In the genomic region with DNA sequence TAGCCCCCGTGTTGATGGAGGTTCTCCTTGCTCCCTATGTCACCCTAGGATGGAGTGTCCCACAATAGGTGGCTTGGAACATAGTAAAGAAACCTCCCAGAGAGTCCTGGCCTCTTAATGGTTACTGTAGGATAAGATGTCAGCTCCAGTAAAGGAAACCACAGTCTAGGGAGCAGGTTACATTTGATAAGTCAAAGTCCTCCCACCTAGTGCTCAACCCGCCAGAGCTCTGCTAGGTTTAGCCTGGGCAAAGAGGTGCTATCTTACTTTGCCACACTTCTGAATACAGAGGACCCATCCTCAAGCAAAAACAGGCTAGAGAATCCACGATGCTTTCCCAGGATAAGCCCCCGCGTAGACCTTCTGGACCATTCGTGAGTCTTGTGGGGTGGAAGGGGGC, we compare ENCODE assay signal across 14 mouse cellular contexts. TPM values are rescaled to one million over a fixed set of nuclear protein-coding genes. Genes with fewer than 3 reads are reported as not detected.
DNase-seq lines count a peak whose midpoint lies in the region; ATAC-seq and TF ChIP-seq lines count a peak whose summit lies in the region.
"Had no signal": no experiment of that assay in that cellular context is flagged by ENCODE, and none has a peak within 500 bp of the region (broad histone marks: within the 10 kb centered on the region; RNA-seq: fewer than 3 reads in every experiment).

No protein-coding gene starts in this region.

- TF ChIP-seq CTCF in heart, postnatal 0 days (IDR thresholded peaks at IDR 0.05; ENCODE audit: low read depth), result no peak
- no peak for TF ChIP-seq CTCF in E14TG2a.4 (conservative IDR thresholded peaks at IDR 0.05; ENCODE audit: low read length)

- peaks cover 8% of the 10 kb centered on the region; the same call in 1 of the 2 replicates for H3K4me1 ChIP-seq in heart, postnatal 0 days (ENCODE audit: control insufficient read depth, insufficient read depth)
- H3K4me1 ChIP-seq in E14TG2a.4 (replicated peaks; ENCODE audit: low read depth, low read length), result peaks cover 80% of the 10 kb centered on the region
- peaks cover 62% of the 10 kb centered on the region for H3K4me1 ChIP-seq in embryonic facial prominence, embryonic 13.5 days
- peaks cover 85% of the 10 kb centered on the region for H3K4me1 ChIP-seq in liver, embryonic 12.5 days

- no peaks in the 10 kb centered on the region for H3K9me3 ChIP-seq in heart, postnatal 0 days (replicated peaks; ENCODE audit: control insufficient read depth, low read length)
- H3K9me3 ChIP-seq in E14TG2a.4 (ENCODE audit: low read length), result no peaks in the 10 kb centered on the region
- H3K9me3 ChIP-seq in embryonic facial prominence, embryonic 13.5 days, result no peaks in the 10 kb centered on the region
- H3K9me3 ChIP-seq in liver, embryonic 12.5 days (replicated peaks), result no peaks in the 10 kb centered on the region

- H3K36me3 ChIP-seq in heart, postnatal 0 days (replicated peaks; ENCODE audit: control insufficient read depth, insufficient read depth, low read length), result no peaks in the 10 kb centered on the region
- peaks cover under 1% of the 10 kb centered on the region; the same call in 1 of the 2 replicates for H3K36me3 ChIP-seq in E14TG2a.4 (ENCODE audit: insufficient read depth, low read length)
- no peaks in the 10 kb centered on the region for H3K36me3 ChIP-seq in embryonic facial prominence, embryonic 13.5 days
- no peaks in the 10 kb centered on the region for H3K36me3 ChIP-seq in liver, embryonic 12.5 days

- DNase-seq in heart, postnatal 0 days (ENCODE audit: low spot score), result no peak
- no peak for DNase-seq in heart, postnatal 4 days
- no peak for DNase-seq in B cell, adult 2 months
- no peak for DNase-seq in cerebellum, adult 18-20 months
- no peak for DNase-seq in spleen, postnatal 36 days (ENCODE audit: low spot score in 2 of 2)
- DNase-seq: adrenal gland, adult 8-10 months; cerebellum, postnatal 25 days; kidney, postnatal 36 days had no signal

- H3K27ac ChIP-seq in heart, postnatal 0 days (ENCODE audit: low read depth), result no peak overlapping the region
- 0 out of 2 replicates have a peak overlapping the region, but pooled peaks have one; percentile 14 for H3K27ac ChIP-seq in embryonic facial prominence, embryonic 13.5 days
- H3K27ac ChIP-seq in liver, embryonic 12.5 days, result peak overlapping the region; percentile 87

- 0 out of 2 replicates have a peak overlapping the region, but pooled peaks have one; percentile 58 for H3K4me3 ChIP-seq in heart, postnatal 0 days (ENCODE audit: low read depth, low read length)
- H3K4me3 ChIP-seq in E14TG2a.4 (replicated peaks; ENCODE audit: low read length), result peak overlapping the region; percentile 77; the same call in 1 of the 2 replicates
- 0 out of 2 replicates have a peak overlapping the region, but pooled peaks have one; percentile 56 for H3K4me3 ChIP-seq in embryonic facial prominence, embryonic 13.5 days
- H3K4me3 ChIP-seq in liver, embryonic 12.5 days, result peak overlapping the region; percentile 65; the same call in 1 of the 2 replicates

- no peak overlapping the region for H3K9ac ChIP-seq in heart, postnatal 0 days (replicated peaks; ENCODE audit: low read depth, low read length)
- H3K9ac ChIP-seq in embryonic facial prominence, embryonic 13.5 days, result peak overlapping the region; percentile 77; the same call in 1 of the 2 replicates
- H3K9ac ChIP-seq in liver, embryonic 12.5 days, result peak overlapping the region; percentile 73

- no peak for TF ChIP-seq EP300 in heart, postnatal 0 days (IDR thresholded peaks at IDR 0.05; ENCODE audit: low read depth)

- ATAC-seq in heart, postnatal 0 days (ENCODE audit: insufficient read depth, low read depth), result no peak
- no peak for ATAC-seq in embryonic facial prominence, embryonic 13.5 days (ENCODE audit: insufficient number of reproducible peaks, insufficient read depth, low FRiP score, low TSS enrichment, low read depth)
- peak; percentile 72 for ATAC-seq in liver, embryonic 12.5 days

- H3K4me2 ChIP-seq in heart, postnatal 0 days (ENCODE audit: low read depth, low read length), result peak overlapping the region; percentile 81; the same call in 1 of the 2 replicates
- peak overlapping the region; percentile 88 for H3K4me2 ChIP-seq in embryonic facial prominence, embryonic 13.5 days
- H3K4me2 ChIP-seq in liver, embryonic 12.5 days, result peak overlapping the region; percentile 96

- WGBS in heart, postnatal 0 days, result 82% methylated on average over 6 of the region's 6 CpGs
- 87% methylated on average over 6 of the region's 6 CpGs for WGBS in embryonic facial prominence, embryonic 13.5 days
- 28% methylated on average over 6 of the region's 6 CpGs for WGBS in liver, embryonic 12.5 days (ENCODE audit: insufficient replicate concordance)

- no peaks in the 10 kb centered on the region for H3K27me3 ChIP-seq in heart, postnatal 0 days (ENCODE audit: control insufficient read depth, insufficient read depth, low read length)
- peaks cover 40% of the 10 kb centered on the region for H3K27me3 ChIP-seq in E14TG2a.4 (ENCODE audit: insufficient read depth, low read length)
- no peaks in the 10 kb centered on the region for H3K27me3 ChIP-seq in embryonic facial prominence, embryonic 13.5 days
- H3K27me3 ChIP-seq in liver, embryonic 12.5 days (replicated peaks), result no peaks in the 10 kb centered on the region

RNA-seq across cellular contexts. Expression of gene Tmem95, which starts 1.1 kb away (rescaled TPM):
- not detected in 2 replicates for total RNA-seq in heart, postnatal 0 days (2014; rRNA removed; ENCODE audit: low replicate concordance)
- polyA plus RNA-seq in heart, postnatal 0 days (2015; fragmentation: Nextera tagmentation; extraction: Ambion mirVana), result not detected in 2 replicates
- total RNA-seq in heart, postnatal 4 days (2021), result not detected
- polyA plus RNA-seq in embryonic facial prominence, embryonic 13.5 days (2015; fragmentation: Nextera tagmentation; extraction: Ambion mirVana), result not detected in 2 replicates
- not detected in 2 replicates for polyA plus RNA-seq in liver, embryonic 12.5 days (2016; fragmentation: Nextera tagmentation; extraction: Ambion mirVana)
- total RNA-seq: adrenal gland, adult 8-10 months; ES-E14 had no signal
- polyA plus RNA-seq: frontal cortex, adult 2 months; thymus, postnatal 0 days had no signal

RNA-seq across cellular contexts. Expression of gene Kctd11, which starts 2.3 kb away (rescaled TPM):
- 2.3 and 9.4 TPM in 2 replicates for total RNA-seq in heart, postnatal 0 days (2014; rRNA removed; ENCODE audit: low replicate concordance)
- polyA plus RNA-seq in heart, postnatal 0 days (2015; fragmentation: Nextera tagmentation; extraction: Ambion mirVana), result 1.9 and 2.3 TPM in 2 replicates
- 1 to 10 TPM; 3.3 TPM for total RNA-seq in heart, postnatal 4 days (2021)
- polyA plus RNA-seq in embryonic facial prominence, embryonic 13.5 days (2015; fragmentation: Nextera tagmentation; extraction: Ambion mirVana), result 3.8 and 4.4 TPM in 2 replicates
- 1.3 TPM in 2 replicates for polyA plus RNA-seq in liver, embryonic 12.5 days (2016; fragmentation: Nextera tagmentation; extraction: Ambion mirVana)

RNA-seq across cellular contexts. Expression of gene Acap1, which starts 16.4 kb away (rescaled TPM):
- 2.5 and 9.7 TPM in 2 replicates for total RNA-seq in heart, postnatal 0 days (2014; rRNA removed; ENCODE audit: low replicate concordance)
- polyA plus RNA-seq in heart, postnatal 0 days (2015; fragmentation: Nextera tagmentation; extraction: Ambion mirVana), result 2.5 TPM in 2 replicates
- 1 to 10 TPM; 2.8 to 3.2 TPM for total RNA-seq in heart, postnatal 4 days (2021)
- 0.74 and 1.6 TPM in 2 replicates for polyA plus RNA-seq in embryonic facial prominence, embryonic 13.5 days (2015; fragmentation: Nextera tagmentation; extraction: Ambion mirVana)
- polyA plus RNA-seq in liver, embryonic 12.5 days (2016; fragmentation: Nextera tagmentation; extraction: Ambion mirVana), result 7.6 and 8.1 TPM in 2 replicates

RNA-seq across cellular contexts. Expression of gene Tnk1, which starts 20.4 kb away (rescaled TPM):
- total RNA-seq in heart, postnatal 0 days (2014; rRNA removed; ENCODE audit: low replicate concordance), result 0.50 TPM in 1 of 2 replicates, not detected in the other
- not detected in 2 replicates for polyA plus RNA-seq in heart, postnatal 0 days (2015; fragmentation: Nextera tagmentation; extraction: Ambion mirVana)
- not detected for total RNA-seq in heart, postnatal 4 days (2021)
- polyA plus RNA-seq in embryonic facial prominence, embryonic 13.5 days (2015; fragmentation: Nextera tagmentation; extraction: Ambion mirVana), result 4.9 and 5.3 TPM in 2 replicates
- polyA plus RNA-seq in liver, embryonic 12.5 days (2016; fragmentation: Nextera tagmentation; extraction: Ambion mirVana), result 1.2 and 1.4 TPM in 2 replicates

RNA-seq across cellular contexts. Expression of gene 2810408A11Rik, which starts 21.8 kb away (rescaled TPM):
- 1.8 and 6.3 TPM in 2 replicates for total RNA-seq in heart, postnatal 0 days (2014; rRNA removed; ENCODE audit: low replicate concordance)
- 2.8 and 3.9 TPM in 2 replicates for polyA plus RNA-seq in heart, postnatal 0 days (2015; fragmentation: Nextera tagmentation; extraction: Ambion mirVana)
- total RNA-seq in heart, postnatal 4 days (2021), result 1 to 10 TPM; 5.2 to 6.2 TPM
- polyA plus RNA-seq in embryonic facial prominence, embryonic 13.5 days (2015; fragmentation: Nextera tagmentation; extraction: Ambion mirVana), result 14.8 and 15.6 TPM in 2 replicates
- polyA plus RNA-seq in liver, embryonic 12.5 days (2016; fragmentation: Nextera tagmentation; extraction: Ambion mirVana), result 2.3 TPM in 2 replicates
